Mouse (Mus musculus) CH12.LX (cell line): Measurements from ENCODE around the gene Card19. TPM values are rescaled to one million over a fixed set of nuclear protein-coding genes. Genes with fewer than 3 reads are reported as not detected.

Experiments
- DNase-seq: peaks from one replicate; pipeline ENCODE4 v3.0.0-alpha.2; 2013; ENCODE audit errors: extremely low read depth
- H3K27ac ChIP-seq: 2 replicates; pipeline ENCODE4 v1.5.1; 2012; ENCODE audit warnings: low read depth, mild to moderate bottlenecking, control low read depth, moderate library complexity; ENCODE audit not compliant: insufficient read depth
- H3K27me3 ChIP-seq: replicated peaks from 2 replicates; pipeline ENCODE3; 2012; ENCODE audit warnings: inconsistent platforms
- H3K36me3 ChIP-seq, 2 experiments: replicated peaks in 1 of 2; 2 replicates each; pipeline versions ENCODE3 to v1.6.1; 2012; ENCODE audit warnings: inconsistent platforms in 1 of 2, low read length in 1 of 2, mild to moderate bottlenecking in 1 of 2, mixed read lengths in 1 of 2, moderate library complexity in 1 of 2; ENCODE audit not compliant: control insufficient read depth in 1 of 2, insufficient read depth in 1 of 2
- H3K4me1 ChIP-seq, 2 experiments: 2 replicates each; pipeline ENCODE4 v1.6.1; 2012; ENCODE audit warnings: inconsistent platforms in 1 of 2, moderate library complexity in 1 of 2; ENCODE audit not compliant: insufficient read depth in 2 of 2, control insufficient read depth in 1 of 2
- H3K4me2 ChIP-seq: 2 replicates; pipeline ENCODE4 v1.6.1; 2012; ENCODE audit warnings: low read depth, mild to moderate bottlenecking, control low read depth; ENCODE audit not compliant: poor library complexity, insufficient read depth, severe bottlenecking
- H3K4me3 ChIP-seq, 3 experiments: fragments of 150-350 bp in 1 of 3; sonication (generic) in 1 of 3; replicated peaks in 1 of 3; 2 replicates each; pipeline versions ENCODE3 to v1.5.1; 2011 to 2012; ENCODE audit warnings: low read depth in 2 of 3, low read length in 2 of 3, mild to moderate bottlenecking in 2 of 3, moderate library complexity in 2 of 3, control low read depth in 1 of 3, improper control_type of control experiment in 1 of 3, inconsistent platforms in 1 of 3, mixed read lengths in 1 of 3; ENCODE audit not compliant: poor library complexity in 1 of 3
- H3K79me2 ChIP-seq: replicated peaks from 2 replicates; pipeline ENCODE4 v1.6.1; 2012; ENCODE audit warnings: mild to moderate bottlenecking, moderate library complexity; ENCODE audit not compliant: control insufficient read depth, poor library complexity, insufficient read depth, severe bottlenecking; ENCODE audit errors: extremely low read depth
- H3K9ac ChIP-seq: 2 replicates; pipeline ENCODE4 v1.6.1; 2012; ENCODE audit warnings: low read depth, mild to moderate bottlenecking, control low read depth, moderate library complexity; ENCODE audit not compliant: insufficient read depth
- H3K9me3 ChIP-seq: replicated peaks from 2 replicates; pipeline ENCODE3; 2012; ENCODE audit warnings: low read length, inconsistent platforms, mixed read lengths
- CTCF ChIP-seq, 2 experiments: IDR thresholded peaks in 1 of 2; conservative IDR thresholded peaks in 1 of 2; 2 replicates each; pipeline ENCODE4 v1.5.1; 2011 to 2012; ENCODE audit warnings: low read depth in 2 of 2, low read length in 2 of 2, improper control_type of control experiment in 1 of 2, inconsistent platforms in 1 of 2, mild to moderate bottlenecking in 1 of 2, moderate library complexity in 1 of 2
- E2F4 ChIP-seq: IDR thresholded peaks from 2 replicates; pipeline ENCODE4 v1.6.1; 2011; ENCODE audit warnings: low read depth, low read length, improper control_type of control experiment; ENCODE audit not compliant: insufficient replicate concordance
- ELF1 ChIP-seq: IDR thresholded peaks from 2 replicates; pipeline ENCODE4 v1.6.1; 2014; ENCODE audit warnings: low read depth, mild to moderate bottlenecking, inconsistent platforms, low read length, improper control_type of control experiment
- IRF4 ChIP-seq: IDR thresholded peaks from 2 replicates; pipeline ENCODE4 v1.6.1; 2014; ENCODE audit warnings: low read depth, mild to moderate bottlenecking, inconsistent platforms, low read length, improper control_type of control experiment
- JUN ChIP-seq: IDR thresholded peaks from 2 replicates; pipeline ENCODE4 v1.6.1; 2011; ENCODE audit warnings: low read depth, mild to moderate bottlenecking, low read length, improper control_type of control experiment, moderate library complexity; ENCODE audit not compliant: insufficient read depth
- MAZ ChIP-seq: IDR thresholded peaks from 2 replicates; pipeline ENCODE4 v1.6.1; 2012; ENCODE audit warnings: low read depth, mild to moderate bottlenecking, inconsistent platforms, low read length, improper control_type of control experiment, moderate library complexity
- MEF2A ChIP-seq: IDR thresholded peaks from 2 replicates; pipeline ENCODE4 v1.6.1; 2014; ENCODE audit warnings: low read depth, mild to moderate bottlenecking, inconsistent platforms, low read length, improper control_type of control experiment, borderline replicate concordance
- MXI1 ChIP-seq: IDR thresholded peaks from 2 replicates; pipeline ENCODE4 v1.6.1; 2011; ENCODE audit warnings: mild to moderate bottlenecking, low read depth, low read length, improper control_type of control experiment
- MYC ChIP-seq: IDR thresholded peaks from 2 replicates; pipeline ENCODE4 v1.6.1; 2011; ENCODE audit warnings: low read depth, mild to moderate bottlenecking, improper control_type of control experiment, low read length
- POLR2AphosphoS2 ChIP-seq: IDR thresholded peaks from 2 replicates; pipeline ENCODE4 v1.6.1; 2011; ENCODE audit warnings: low read depth, low read length, improper control_type of control experiment
- RAD21 ChIP-seq: IDR thresholded peaks from 2 replicates; pipeline ENCODE4 v1.6.1; 2011; ENCODE audit warnings: low read depth, mild to moderate bottlenecking, low read length, improper control_type of control experiment, moderate library complexity
- RCOR1 ChIP-seq: conservative IDR thresholded peaks from 2 replicates; pipeline ENCODE4 v1.6.1; 2012; ENCODE audit warnings: low read depth, mild to moderate bottlenecking, inconsistent platforms, low read length, improper control_type of control experiment
- SMC3 ChIP-seq: IDR thresholded peaks from 2 replicates; pipeline ENCODE4 v1.6.1; 2011; ENCODE audit warnings: low read depth, low read length, improper control_type of control experiment
- TBP ChIP-seq: conservative IDR thresholded peaks from 2 replicates; pipeline ENCODE4 v1.6.1; 2011; ENCODE audit warnings: low read depth, low read length, improper control_type of control experiment
- TCF12 ChIP-seq: IDR thresholded peaks from 2 replicates; pipeline ENCODE4 v1.6.1; 2014; ENCODE audit warnings: low read depth, mild to moderate bottlenecking, inconsistent platforms, low read length, improper control_type of control experiment
- ZKSCAN1 ChIP-seq: IDR thresholded peaks from 2 replicates; pipeline ENCODE4 v1.6.1; 2012; ENCODE audit warnings: low read depth, inconsistent platforms, low read length, improper control_type of control experiment, borderline replicate concordance
- ZMIZ1 ChIP-seq: IDR thresholded peaks from 2 replicates; pipeline ENCODE4 v1.6.1; 2012; ENCODE audit warnings: low read depth, mild to moderate bottlenecking, inconsistent platforms, low read length, improper control_type of control experiment
- dilution Hi-C: fragments of 300-500 bp; cut with MboI; formaldehyde crosslinking; loops from 2 replicates; pipeline ENCODE4 v1.14.3; 2020; ENCODE audit warnings: low sequenced_read_pairs; ENCODE audit not compliant: extremely low pct_unique_long_range_greater_than_20kb, extremely low pct_ligation_motif_present
- in situ Hi-C: fragments of 300-500 bp; cut with MboI; formaldehyde crosslinking; loops from 3 replicates; pipeline ENCODE4 v1.14.3; 2019; ENCODE audit warnings: low sequenced_read_pairs, low pct_ligation_motif_present, low pct_unique_long_range_greater_than_20kb, mixed read lengths
- polyA plus RNA-seq: library from polyadenylated mRNA; unstranded; fragments of >175 nt; gene quantifications from 2 replicates; pipeline ENCODE4 v1.2.1, GENCODE M21; 2012; ENCODE audit warnings: low read depth; ENCODE audit not compliant: insufficient read length
- total RNA-seq, 2 experiments: library from RNA; depleted of rRNA; stranded (reverse); fragments of 300-350 nt in 1 of 2; fragments of >200 nt in 1 of 2; gene quantifications; 2 replicates each; pipeline ENCODE4 v1.2.3; 2012 to 2014

Gene Card19
- total and polyA plus RNA-seq, 3 experiments: 3.9 to 9.3 (median 5.2) TPM

GRCm38 (mm10) chr13:49161236-49161635 is 54.6 kb downstream of the Card19 start:
- peaks cover 8% of the 10 kb centered on the region for H3K9me3 ChIP-seq
- H3K4me2 ChIP-seq: no peak overlapping the region
- H3K79me2 ChIP-seq: no peaks in the 10 kb centered on the region
- H3K27me3 ChIP-seq: peaks cover 6% of the 10 kb centered on the region
- in situ Hi-C loops (no loop called here), dilution Hi-C loops (no loop called here)
- no peak overlapping the region for H3K27ac ChIP-seq
- no peak overlapping the region for H3K9ac ChIP-seq
- H3K4me3 ChIP-seq: no peak overlapping the region
- peaks cover 0 to 2% of the 10 kb centered on the region in 2 experiments; a peak in 1 of 4 replicates for H3K4me1 ChIP-seq
- TF ChIP-seq RCOR1: no peak
- TF ChIP-seq CTCF (conservative IDR thresholded peaks at IDR 0.05 in 1 of 2, IDR thresholded peaks at IDR 0.05 in 1 of 2; ENCODE audit: low read depth in 2 of 2, low read length in 2 of 2): peak in 1 of 2 experiments; percentile 14; a peak in 1 of 4 replicates
- TF ChIP-seq TBP: no peak
- no peaks in the 10 kb centered on the region for H3K36me3 ChIP-seq
- DNase-seq: no peak

- no peak overlapping the region for H3K4me3 ChIP-seq
- in situ Hi-C loops: no loop called here
- DNase-seq: no peak
- H3K27ac ChIP-seq: no peak overlapping the region
- TF ChIP-seq IRF4: no peak
- no peak for TF ChIP-seq JUN
- TF ChIP-seq MEF2A: no peak
- no peak for TF ChIP-seq ZMIZ1
- no peak for TF ChIP-seq TBP
- no peak for TF ChIP-seq ELF1
- TF ChIP-seq MAZ: no peak
- no peak for TF ChIP-seq ZKSCAN1
- TF ChIP-seq MXI1: no peak
- no peak for TF ChIP-seq RAD21
- no peak for TF ChIP-seq POLR2AphosphoS2
- no peak for TF ChIP-seq TCF12
- no peak for TF ChIP-seq SMC3
- no peak for TF ChIP-seq MYC
- TF ChIP-seq E2F4: no peak
- H3K27me3 ChIP-seq: peaks cover 6% of the 10 kb centered on the region
- dilution Hi-C loops: no loop called here
- H3K4me2 ChIP-seq: no peak overlapping the region
- no peak overlapping the region for H3K9ac ChIP-seq
- peaks cover 12% of the 10 kb centered on the region for H3K9me3 ChIP-seq
- no peaks in the 10 kb centered on the region for H3K79me2 ChIP-seq
- H3K36me3 ChIP-seq: no peaks in the 10 kb centered on the region
- peaks cover 0 to 2% of the 10 kb centered on the region in 2 experiments; a peak in 1 of 4 replicates for H3K4me1 ChIP-seq
Observed at GRCm38 (mm10) chr13:49158040-49158713, 57.7 kb downstream of the Card19 start.
